Mouse (Mus musculus): ENCODE data around the gene Aqp6. TPM values are rescaled to one million over a fixed set of nuclear protein-coding genes. Genes with fewer than 3 reads are reported as not detected.

Gene Aqp6
- polyA plus RNA-seq, 2 experiments from 2014 or later = not detected

DNA sequence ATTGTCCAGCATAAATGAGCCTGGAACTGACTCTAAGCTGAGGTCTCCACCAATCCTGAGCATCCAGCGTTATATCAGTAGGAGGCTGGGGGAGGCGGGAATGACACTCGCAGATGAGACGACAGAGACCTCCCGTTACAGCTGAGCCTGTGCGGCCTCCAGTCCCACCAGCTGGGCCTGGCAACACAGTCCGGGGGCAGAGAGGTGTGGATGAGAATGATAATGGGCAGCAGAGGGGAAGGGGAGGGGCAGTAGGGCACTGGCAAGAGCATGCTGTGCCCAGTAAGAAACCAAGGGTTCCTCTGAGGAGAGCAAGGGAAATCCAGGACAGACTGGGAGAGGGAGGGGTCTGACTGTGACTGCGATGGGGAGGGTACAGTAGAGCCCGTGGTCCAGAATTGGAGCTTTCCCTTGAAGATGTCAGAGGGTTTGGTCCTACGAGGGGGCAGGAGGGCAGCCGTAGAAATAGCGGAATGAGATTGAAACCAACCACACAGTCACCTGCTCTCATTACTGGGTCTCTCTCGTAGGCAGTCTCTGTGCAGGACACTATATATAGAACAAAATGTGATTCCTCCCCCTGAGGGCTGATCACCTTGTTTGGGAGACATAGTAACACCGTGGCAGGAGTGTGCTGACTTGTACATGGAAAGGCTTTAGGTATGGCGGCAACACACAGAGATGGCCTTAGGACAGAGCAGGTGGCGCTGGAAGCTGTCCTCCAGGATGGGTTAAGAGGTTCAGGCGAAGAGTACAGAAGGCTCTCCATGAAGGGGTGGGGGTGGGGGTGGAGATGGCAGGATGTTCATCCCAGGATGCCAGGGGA lies 1.7 kb upstream of the Aqp6 start:
- ATAC-seq = no peak

DNA sequence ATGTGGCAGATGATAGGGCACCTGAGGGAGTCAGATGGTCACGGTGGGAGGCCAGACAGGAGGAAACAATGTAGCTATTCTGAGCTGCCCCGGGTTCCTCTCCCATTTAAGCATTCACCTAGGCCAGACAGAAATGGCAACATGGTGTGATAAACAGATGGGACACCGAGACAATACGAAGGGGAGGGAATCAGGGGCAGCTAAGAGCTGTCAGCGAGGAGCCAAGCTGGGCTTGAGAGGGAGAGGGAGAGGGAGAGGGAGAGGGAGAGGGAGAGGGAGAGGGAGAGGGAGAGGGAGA lies 572 bp downstream of the Aqp6 start:
- no peak for ATAC-seq

DNA sequence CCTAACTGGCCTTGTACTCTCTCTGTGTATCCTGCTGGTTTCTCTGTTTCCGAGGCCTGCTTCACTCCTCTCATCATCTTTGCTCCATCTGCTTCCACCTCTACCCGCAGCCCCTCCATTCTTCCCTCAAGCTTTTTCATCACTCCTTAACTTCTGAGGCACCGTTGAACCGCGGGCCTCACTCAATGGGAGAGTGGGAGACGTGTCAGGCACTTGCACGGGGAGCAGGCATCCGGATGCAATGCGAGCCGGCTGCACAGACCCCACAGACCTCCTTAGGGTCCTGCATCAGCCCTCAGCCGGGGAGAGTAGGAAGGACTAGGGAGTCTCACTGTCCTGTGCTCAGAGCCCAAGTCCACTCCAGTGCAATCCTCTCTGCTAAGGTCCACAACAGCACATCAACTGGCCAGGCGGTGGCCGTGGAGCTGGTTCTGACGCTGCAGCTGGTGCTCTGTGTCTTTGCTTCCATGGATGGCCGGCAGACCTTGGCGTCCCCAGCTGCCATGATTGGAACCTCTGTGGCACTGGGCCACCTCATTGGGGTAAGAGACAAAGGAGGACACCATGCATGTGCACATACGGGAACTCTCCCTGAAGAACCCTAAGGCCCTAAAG lies 1.1 kb downstream of the Aqp6 start:
- no peak for ATAC-seq

DNA sequence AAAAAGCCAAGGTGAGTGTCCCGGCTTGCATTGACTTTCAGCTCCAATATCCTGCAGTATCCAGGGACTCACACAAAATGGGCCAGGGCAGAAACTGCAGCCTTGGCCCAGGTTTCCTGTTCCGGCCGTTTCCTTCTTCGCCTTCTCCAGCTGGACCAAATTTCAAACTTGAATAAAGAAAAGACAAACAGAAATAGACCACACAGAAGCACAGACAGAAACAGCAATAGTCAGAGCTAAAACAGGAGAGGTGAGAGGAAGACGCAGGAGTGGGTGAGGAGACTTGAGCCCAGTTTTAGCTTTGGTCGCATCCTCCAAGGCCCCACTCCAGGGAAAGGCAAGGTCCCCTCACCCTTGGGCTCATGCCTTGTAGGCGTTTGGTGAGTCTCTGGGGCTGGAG lies 2.0 kb downstream of the Aqp6 start:
- no peak for ATAC-seq

DNA sequence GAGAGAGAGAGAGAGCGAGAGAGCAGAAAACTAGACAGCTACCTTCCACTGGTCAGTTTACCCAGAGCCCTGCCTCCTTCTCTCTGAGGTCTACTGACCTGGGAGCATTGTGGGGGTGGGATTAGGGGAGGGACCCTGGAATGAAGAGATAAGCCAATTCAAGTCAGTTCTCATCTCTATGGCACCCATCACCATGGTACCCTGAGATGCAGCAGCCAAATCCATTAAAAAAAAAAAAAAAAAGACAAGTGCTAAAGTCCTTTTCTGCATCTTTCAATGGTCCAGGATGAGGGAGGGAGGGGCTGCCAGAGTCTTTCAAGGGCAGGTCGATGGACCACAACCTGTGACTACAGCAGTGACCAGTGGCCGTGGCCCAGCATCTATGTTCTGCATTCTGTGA lies 4.4 kb downstream of the Aqp6 start:
- ATAC-seq = no peak

DNA sequence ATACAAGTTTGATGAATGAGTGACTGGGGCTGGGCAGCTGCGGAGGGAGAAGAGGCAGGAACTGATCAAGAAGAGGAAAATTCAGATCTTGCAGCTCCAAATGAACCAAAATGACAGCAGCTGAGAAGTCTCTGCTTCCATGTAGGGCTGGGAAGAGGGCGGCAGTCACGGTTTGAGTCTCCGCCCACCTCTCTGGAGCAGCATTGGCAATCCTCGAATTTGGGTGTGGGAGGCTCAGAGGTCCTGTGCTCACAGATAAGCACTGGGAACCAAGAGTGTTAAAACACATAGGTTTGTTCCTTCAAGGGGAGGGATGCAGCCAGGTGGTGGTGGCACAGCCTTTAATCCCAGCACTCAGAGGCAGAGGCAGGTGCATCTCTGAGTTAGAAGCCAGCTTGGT lies 5.3 kb downstream of the Aqp6 start:
- no peak for ATAC-seq

DNA sequence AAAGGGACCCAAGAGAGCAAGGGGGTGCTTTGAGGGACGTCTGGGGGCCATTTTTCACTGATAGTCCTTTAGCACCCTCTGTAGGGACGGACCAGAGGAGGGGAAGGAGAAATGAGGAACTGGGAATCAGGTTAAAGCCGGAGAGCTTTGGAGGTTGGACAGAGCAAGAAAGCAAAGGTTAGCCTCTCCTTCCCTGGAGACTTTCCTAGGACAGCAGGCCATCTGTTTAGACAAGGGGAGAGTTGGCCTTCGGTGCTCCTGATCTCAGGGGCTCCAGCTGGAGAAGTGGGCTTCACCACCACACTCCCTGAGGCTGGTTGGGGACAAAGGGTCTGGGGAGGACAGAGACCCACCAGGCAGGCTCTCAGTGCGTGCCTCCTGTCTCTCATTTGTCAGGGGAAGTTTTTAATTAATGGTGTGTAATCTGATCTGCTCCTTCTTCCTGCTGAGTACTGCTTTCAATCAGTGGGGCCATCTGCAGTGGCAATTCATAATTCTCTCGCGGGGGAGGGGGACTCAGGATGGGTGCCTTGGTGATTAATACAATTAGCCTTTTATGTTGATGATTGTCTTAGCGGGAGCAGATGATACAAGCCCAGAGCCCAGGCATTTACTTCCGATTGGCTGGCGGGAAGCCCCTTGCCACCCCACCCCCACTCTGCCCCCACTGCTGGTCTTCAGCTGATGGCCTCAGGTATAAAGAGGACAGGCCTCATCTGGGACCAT lies 6.4 kb downstream of the Aqp6 start:
- no peak for ATAC-seq

DNA sequence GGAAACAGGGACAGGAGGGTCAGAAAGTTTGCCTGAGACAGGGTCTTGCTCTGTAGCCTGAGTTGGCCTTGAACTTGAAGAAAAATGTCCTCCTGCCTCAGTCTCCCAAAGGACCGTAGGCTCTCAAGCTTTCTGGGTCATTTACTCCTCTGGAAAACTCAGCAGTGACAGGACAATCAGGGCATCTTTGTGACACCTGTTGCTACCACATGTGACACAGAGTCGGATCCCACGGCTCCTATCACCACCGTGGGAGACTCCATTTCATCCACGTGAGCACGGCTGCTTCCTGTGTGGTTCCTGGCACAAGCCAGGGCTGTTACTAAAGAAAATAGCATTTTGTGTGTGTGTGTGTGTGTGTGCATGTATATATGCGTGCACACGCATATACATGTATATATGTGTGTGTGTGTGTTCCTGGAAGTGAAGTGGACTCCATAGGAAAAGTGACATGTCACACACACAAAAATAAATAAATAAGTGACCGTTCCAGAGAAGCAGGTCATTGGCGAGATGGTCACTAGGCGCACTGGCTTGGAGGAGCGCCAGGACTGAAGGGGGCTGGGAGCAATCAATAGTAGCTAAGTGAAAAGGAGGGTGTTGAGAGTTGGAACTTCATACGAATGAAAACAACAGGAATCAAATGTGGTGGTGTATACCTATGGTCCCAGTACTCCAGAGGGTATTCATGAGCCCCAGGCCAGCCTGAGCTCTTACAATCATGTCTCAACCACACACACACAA lies 7.4 kb downstream of the Aqp6 start:
- no peak for ATAC-seq

DNA sequence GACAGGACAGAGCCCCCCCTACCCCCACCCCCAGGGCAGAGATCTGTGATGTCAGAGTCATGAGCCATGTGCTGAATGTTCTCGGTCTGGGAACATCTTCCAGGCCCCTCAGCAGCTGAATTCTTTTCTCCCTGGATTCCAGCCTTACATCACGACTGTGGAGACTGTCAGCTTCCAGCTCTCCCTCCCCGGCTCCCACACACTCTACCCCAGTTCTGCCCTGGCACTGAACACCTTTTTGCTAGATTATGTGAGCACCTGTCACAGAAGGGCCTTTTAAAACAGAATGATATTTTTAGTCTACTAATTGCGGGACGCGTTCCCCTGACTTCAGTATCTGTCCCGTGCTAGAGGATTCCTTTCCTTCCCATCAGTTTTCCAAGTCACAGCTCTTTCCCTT lies 10.4 kb downstream of the Aqp6 start:
- ATAC-seq = no peak

DNA sequence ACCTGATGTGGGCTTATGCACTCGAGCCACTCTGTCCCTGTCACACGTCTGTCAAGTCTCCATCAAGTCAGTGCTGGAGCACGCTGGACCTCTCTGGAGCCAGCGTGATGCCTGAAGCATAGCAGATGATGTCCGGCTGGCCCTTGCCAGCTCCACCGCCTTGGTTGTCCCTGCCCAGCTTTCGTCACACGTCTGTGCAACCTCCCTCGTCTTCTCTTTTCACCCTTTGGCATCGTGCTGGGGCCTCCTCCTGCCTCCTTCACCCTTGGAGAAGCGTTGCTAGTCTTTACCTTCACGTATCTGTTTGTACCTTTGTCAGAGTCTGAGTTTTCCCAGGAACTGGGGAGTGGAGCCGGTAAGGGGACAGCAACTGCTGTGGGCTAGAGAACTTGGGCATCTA lies 13.1 kb downstream of the Aqp6 start:
- ATAC-seq = no peak

DNA sequence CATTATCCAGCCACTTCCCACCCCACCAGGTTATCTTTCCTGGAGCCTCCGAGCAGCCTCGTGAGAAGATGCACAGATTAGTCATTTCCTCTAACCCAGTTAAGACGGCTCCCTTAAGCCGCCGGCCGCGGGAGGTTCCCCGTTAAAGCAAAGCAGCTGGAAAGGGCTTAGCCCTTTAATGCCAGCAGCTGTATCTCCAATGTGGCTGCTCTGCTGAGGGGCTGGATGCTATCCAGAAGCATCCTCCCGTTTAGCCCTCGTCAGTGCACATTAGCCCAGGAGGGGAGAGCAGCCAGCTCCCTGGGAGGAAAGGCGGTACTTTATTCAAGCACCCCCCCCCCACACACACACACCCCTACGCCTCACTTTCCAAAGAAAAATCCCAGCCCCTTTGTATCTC lies 13.6 kb downstream of the Aqp6 start:
- no peak for ATAC-seq

DNA sequence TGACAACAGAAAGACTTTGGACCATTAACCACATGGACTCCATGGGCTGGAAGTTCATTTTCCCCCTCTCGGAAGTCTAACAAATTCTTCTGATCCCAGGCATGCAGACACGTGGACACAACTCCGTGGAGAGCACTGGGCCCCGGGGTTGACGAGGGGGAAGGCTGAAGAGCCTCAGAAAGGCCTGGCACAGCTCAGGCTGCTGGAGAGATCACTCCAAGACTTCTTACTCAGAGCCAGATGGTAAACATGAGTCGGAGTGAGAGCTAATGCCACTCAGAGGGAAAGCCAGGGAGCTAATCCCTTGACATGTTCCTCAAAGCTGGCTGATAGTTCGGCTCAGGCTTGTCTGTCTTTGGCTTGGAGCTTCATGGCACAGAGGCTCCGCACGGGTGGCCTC lies 14.0 kb downstream of the Aqp6 start:
- ATAC-seq = no peak

DNA sequence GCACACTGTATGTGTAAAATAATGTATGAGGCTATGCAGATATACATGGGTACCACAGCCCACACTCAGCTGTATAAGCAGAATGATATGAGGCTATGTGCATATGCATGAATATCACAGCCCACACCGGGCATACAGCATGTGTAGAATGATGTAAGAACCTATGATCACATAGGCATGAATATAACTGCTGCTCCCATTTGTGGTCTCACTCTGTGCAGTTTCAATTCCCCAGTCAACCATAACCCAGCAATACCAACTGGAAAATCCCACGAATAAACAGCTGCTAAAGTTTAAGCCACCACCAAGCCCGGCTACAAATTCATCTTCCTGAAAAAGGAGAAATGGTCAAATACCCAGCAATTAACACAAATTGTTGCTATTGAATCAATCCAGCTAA lies 17.4 kb downstream of the Aqp6 start:
- no peak for ATAC-seq

DNA sequence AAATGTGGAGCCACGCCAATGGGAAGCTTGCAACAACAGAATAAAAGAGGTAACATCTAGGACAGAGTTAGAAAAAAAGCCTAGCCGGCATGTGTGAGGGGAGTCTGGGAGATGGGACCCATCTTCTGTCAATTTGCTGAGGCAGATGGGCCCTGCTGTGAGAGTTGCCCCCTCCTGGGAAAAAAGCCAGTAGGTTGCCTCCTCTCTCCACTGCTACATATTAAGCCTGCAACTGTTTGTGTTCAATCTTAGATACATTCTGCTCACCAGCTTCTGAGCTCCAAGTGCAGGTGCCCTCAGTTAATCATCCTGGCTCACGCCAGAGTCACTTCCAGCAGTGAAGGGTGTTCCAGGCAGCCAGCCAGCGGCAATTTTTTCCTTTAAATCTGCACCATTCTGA lies 18.6 kb downstream of the Aqp6 start:
- no peak for ATAC-seq

DNA sequence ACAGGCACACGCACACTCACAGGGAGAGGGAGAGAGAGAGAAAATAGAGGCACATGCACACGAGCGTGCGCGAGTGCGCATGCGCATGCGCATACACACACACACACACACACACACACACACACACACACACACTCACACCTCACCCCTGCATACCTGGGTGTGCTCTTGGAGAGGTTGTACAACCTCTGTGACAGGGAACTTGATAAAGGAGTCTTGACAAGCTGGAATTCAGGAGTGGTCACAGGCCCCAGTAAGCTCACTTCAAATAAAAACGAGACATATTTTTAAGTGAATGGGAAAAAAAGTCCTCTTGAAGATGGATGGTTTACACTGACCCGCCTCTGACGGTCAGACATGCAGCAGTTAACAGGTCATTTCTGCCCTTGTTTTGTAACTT lies 20.9 kb downstream of the Aqp6 start:
- no peak for ATAC-seq

DNA sequence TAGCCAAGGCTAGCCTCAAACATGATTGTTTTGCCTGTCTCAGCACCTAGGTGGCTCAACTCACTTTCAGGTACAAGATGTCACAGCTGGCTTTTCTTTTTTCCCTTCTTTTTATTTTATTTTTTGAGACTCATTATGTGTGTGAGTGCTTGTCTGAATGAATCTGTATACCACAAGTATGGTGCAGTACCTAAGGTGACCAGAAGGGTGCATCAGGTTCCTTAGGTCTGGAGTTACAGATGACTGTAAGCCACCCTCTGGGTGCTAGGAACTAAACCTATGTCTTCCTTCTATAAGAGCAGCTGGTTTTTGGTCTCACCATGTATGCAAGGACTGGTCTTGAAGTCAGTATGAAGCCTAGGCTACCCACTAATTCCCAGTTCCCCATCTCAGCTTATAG lies 30.4 kb downstream of the Aqp6 start:
- no peak for ATAC-seq

DNA sequence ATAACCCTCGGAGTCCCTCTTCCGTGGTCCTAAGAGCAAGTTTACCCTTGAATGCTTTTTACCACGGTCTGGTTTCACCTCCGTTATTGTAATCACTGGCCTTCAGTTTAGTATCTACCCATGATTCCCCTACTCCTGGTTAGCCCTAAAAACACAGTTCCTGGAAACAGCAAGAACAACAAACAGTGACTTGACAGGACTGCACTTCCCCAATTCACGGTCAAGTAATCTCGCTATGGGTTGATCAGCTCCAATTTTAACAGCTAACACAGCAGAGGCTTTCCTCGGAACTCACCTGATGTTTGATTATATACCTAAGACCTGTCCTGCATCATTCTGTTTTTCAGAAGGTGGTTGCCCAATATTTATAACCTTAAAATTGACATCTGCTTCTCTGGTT lies 33.5 kb downstream of the Aqp6 start:
- no peak for ATAC-seq

DNA sequence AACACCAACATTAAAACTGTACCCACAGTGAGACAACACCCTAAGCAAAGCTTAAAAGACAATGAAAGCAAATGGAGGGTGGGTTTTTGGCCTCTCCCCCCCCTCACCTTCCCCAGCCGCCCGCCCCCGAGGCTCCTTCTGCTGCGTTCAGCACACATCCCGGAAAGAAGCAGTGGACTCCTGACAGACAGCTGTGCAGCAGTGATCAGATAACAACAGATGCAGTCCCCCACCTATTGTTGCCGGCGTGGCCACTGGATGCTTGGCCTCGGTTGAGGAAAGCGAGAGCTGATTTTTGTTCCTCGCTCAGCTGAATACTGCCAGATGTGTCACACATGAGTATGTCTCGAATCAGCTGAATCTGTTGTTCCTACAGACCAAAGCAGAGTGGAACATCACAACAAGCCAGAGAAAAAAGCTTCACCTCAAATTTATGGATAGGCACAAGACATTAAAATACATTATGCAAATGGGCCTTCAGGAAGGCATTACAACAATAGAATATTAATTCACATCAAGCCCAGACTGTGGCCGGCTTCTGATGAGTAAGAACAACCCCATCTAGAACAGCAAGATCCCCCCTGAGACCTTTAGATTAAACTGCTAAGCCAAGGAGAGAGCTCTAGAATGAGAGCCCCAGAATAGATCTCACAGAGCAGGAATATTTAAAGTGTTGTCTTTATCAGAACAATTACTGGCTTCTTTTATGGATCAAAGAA lies 36.4 kb downstream of the Aqp6 start:
- ATAC-seq = no peak

DNA sequence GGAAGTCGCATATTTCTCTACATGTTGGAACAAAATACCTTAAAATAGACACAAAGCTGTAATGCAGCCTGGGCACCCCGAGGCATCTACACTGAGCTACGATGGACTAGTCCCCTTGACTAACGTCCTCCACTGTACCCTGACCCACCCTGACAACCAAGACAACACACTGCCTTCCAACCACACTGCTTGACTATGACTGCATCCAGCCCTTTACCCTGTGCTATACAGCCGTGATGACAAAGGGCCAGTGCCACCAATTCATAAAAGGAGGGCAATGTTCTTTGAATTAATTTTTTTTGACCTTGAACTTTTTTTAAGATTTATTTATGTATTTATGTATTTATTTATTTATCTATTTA lies 36.9 kb downstream of the Aqp6 start:
- ATAC-seq = no peak

DNA sequence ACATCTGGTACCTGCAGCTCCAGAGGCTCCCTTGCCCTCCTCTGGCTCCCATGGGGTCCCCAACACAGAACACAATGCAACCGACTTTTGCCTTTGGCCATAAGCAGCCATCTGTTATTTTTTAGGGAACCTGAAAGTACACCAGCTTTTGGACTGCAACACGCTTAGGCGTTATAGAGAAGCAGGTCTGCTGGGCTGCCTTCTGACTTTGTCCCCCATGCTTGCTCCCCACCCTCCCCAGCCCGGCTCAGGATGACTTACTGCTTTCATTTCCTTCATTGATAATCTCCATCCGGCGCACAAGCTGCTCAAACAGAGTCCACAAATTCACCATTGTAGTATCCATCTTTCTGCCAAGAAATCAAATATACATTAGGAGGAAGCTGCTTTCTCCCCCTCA lies 41.4 kb downstream of the Aqp6 start:
- no peak for ATAC-seq

DNA sequence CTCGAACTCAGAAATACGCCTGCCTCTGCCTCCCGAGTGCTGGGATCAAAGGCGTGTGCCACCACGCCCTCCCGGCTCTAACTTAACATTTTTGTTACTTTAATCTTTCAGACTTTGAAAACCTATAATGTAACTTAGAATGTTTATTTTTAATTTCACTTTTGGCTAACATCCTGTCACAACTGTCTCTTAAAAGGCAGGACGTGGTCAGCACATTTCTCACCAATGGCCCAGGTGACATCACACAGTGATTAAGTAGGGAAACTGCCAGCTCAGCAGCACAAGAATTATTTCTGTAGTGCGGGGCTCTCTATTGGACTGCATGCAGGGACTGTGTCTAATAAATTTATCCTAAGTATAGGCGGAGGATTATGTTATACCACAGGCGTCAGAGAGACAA lies 42.6 kb downstream of the Aqp6 start:
- ATAC-seq = peak; percentile 81

DNA sequence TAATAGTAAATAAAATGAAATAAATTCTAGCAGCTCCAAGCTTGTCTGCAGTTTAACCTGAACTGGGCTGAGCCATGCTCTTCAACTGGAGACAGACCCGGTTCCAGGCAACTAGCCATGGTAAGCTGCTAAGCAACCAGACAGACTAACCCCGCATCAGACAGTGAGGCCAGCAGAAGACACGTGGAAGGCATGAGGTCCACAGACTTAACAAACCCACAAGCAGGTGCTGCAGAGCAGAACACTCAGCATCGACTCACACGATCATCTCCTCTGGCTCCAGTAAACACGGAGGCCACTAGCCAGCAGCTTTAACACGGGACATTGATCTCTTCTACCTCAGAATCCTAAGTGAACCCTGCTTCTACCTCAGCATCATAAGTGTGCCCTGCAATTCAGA lies 43.6 kb downstream of the Aqp6 start:
- ATAC-seq = peak; percentile 30

DNA sequence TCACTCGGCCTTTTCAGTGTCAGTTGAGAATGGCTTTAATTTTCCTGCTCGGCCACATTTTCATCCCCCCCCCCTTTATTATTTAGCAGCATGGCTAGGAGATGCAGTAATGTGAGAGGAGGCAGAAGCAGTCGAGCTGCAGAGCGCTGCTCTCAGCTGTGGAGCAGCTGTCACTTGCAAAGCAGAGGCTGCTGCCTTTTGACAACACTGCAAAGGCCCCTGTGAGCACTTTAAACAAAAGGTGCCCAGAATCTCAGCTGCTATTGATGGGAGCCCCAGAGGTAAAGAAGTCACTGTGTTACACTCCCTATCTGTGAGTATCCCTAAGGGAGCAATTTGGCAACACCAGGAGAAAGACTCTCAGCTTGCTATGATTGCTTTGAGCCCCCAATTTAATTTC lies 47.1 kb downstream of the Aqp6 start:
- ATAC-seq = no peak

Data from activated CD4-positive, CD25-positive, alpha-beta regulatory T cell, adult 4 months (primary cell).